Mouse (Mus musculus) testis, adult 2 months (tissue): ENCODE measurements at regions not wholly inside any gene's neighbourhood (a gene's known extent, or its start where the extent isn't known, plus 50 kb on each side); places are given as distances from the start of the nearest gene placed in this dataset.

Experiments used
- CTCF ChIP-seq: fragments of 200-500 bp; IDR thresholded peaks from 2 replicates; pipeline ENCODE4 v1.5.1; 2012; ENCODE audit warnings: low read depth, mild to moderate bottlenecking, inconsistent platforms, low read length, moderate library complexity; ENCODE audit not compliant: control insufficient read depth, insufficient read depth, insufficient replicate concordance
- POLR2A ChIP-seq: fragments of 200-500 bp; IDR thresholded peaks from 2 replicates; pipeline ENCODE4 v1.6.1; 2012; ENCODE audit warnings: low read depth, mild to moderate bottlenecking, inconsistent platforms, low read length, moderate library complexity; ENCODE audit not compliant: control insufficient read depth

- TF ChIP-seq CTCF (no peak), POLR2A (no peak)
Observed at GRCm38 (mm10) chr14:105380101-105380500, 121.7 kb downstream of the Ndfip2 start.
